Mouse (Mus musculus): ENCODE results near the gene Drg2. TPM values are rescaled to one million over a fixed set of nuclear protein-coding genes. Genes with fewer than 3 reads are reported as not detected.

Gene Drg2
- polyA plus RNA-seq (2014; fragmentation: Nextera tagmentation; extraction: Ambion mirVana) = 129 and 137 TPM in 2 replicates

DNA sequence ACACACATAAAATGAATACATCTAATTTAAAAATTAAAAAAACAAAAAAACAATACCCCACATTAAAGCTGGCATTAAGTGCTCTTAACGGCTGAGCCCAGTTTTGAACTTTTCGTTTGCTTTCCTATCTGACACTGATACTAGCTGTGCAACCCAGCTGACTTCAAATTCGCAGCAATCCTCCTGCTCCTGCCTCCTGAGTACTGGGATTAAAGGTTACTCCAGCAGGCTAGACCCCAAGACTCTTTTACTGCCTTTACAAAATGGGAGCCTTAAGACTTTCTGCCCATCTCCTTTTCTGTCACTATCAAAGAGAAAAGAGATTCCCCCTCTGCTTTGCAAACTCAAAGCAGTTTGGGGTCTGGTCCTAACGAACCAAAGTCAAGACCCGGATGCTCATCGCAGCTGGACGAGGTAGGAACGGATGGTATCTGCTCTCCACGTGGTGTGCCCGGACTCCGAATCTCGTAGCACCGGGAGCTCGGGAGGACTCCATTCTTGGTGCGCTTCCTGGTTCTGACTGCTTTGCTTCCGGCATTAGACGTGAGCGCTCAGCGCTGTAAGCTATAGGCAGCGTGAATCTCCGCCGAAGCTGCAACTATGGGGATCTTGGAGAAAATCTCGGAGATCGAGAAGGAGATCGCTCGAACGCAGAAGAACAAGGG is at the start of gene Drg2:
Gene Drg2 (plus strand): TSS at position 512 of the 665 bp plus-strand sequence.
- H3K9me3 ChIP-seq (ENCODE audit: control insufficient read depth, low read length) = no peaks in the 10 kb centered on the region
- 6% methylated on average over 27 of the region's 27 CpGs for WGBS
- no peaks in the 10 kb centered on the region for H3K27me3 ChIP-seq (ENCODE audit: control insufficient read depth, insufficient read depth, low read length)
- peak within 1 kb of the TSS; percentile 63 for H3K9ac ChIP-seq (ENCODE audit: low read length)
- DNase-seq (ENCODE audit: low spot score) (peak; percentile 96), ATAC-seq (ENCODE audit: insufficient number of reproducible peaks, low FRiP score, low TSS enrichment, low read depth) (peak; percentile 65; the same call in 1 of the 2 replicates)
- peaks cover 4% of the 10 kb centered on the region for H3K4me1 ChIP-seq (ENCODE audit: control insufficient read depth, insufficient read depth, low read length)
- H3K4me2 ChIP-seq (ENCODE audit: low read depth, severe bottlenecking) = peak within 1 kb of the TSS; percentile 60
- no peak within 1 kb of the TSS for H3K27ac ChIP-seq (replicated peaks; ENCODE audit: low read depth, low read length)
- H3K4me3 ChIP-seq (ENCODE audit: low read depth, low read length) = peak within 1 kb of the TSS; percentile 62
- peaks cover 8% of the 10 kb centered on the region for H3K36me3 ChIP-seq (ENCODE audit: control insufficient read depth, insufficient read depth, low read length)

DNA sequence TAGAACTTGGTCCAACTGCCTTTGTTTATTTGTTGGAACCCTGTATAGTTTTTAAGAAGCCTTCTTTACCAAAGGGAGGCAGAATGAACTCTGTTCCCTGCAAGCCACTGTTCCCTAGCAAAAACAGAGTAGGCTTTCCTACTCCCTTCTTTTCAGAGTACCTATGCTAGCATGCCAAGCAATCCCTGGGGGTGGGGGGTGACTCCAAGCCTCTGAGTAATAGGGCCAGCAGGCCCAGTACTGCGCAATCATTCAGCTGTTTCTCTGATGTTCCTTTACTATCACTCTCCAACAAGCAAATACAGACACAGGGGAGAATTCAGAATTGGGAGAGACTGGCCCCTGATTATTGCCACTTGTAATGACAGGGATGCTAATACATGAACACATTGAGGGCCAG is 47.8 kb upstream of the Drg2 start:
- H3K4me1 ChIP-seq (ENCODE audit: control insufficient read depth, insufficient read depth, low read length) = no peaks in the 10 kb centered on the region
- H3K27me3 ChIP-seq (ENCODE audit: control insufficient read depth, insufficient read depth, low read length) = no peaks in the 10 kb centered on the region
- 97% methylated on average over 1 of the region's 1 CpGs for WGBS
- ATAC-seq (ENCODE audit: insufficient number of reproducible peaks, low FRiP score, low TSS enrichment, low read depth) (no peak), DNase-seq (ENCODE audit: low spot score) (no peak)
- H3K4me2 ChIP-seq (ENCODE audit: low read depth, severe bottlenecking) = no peak overlapping the region
- H3K36me3 ChIP-seq (ENCODE audit: control insufficient read depth, insufficient read depth, low read length) = peaks cover 5% of the 10 kb centered on the region; the same call in 1 of the 2 replicates
- no peak overlapping the region for H3K9ac ChIP-seq (ENCODE audit: low read length)
- no peak overlapping the region for H3K27ac ChIP-seq (replicated peaks; ENCODE audit: low read depth, low read length)
- no peaks in the 10 kb centered on the region for H3K9me3 ChIP-seq (ENCODE audit: control insufficient read depth, low read length)
- no peak overlapping the region for H3K4me3 ChIP-seq (ENCODE audit: low read depth, low read length)

DNA sequence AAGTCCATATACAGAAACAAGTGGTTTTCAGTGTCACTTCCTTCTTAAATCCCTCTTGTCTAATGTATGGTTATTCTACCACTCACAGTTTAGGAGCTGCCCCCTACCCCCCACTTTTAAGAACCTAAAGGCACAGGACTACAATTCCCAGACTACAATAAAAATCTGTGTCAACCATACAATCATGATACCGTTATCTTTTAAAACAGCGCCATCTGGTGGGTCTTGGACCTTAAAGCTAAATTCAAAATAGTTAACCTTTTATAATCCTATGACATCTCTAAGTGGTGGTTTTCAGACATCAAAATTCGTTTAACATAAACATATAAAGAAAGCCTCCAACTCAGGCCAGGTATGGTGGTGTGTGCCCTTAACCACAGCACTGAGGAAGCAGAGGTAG is 42.2 kb upstream of the Drg2 start:
- 17% methylated on average over 3 of the region's 3 CpGs for whole genome bisulfite sequencing
- ATAC-seq (ENCODE audit: insufficient number of reproducible peaks, low FRiP score, low TSS enrichment, low read depth) = no peak

DNA sequence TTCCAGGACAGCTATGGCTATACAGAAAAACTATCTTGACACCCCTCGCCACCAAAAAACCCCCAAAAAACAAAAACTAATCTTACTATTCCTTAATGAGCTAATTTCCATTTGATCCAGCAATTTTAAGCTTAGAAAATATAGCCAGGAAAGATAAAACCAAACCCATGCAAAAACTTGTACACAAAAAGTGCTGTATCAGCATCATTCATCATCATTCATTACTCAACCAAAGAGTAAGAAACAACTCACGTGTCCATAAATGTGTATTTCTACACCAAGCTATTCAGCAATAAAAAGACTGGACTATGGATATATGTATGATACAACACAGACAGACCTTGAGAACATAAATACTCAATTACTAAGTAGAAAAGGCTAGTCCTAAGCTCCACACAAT is 41.5 kb upstream of the Drg2 start:
- ATAC-seq (ENCODE audit: insufficient number of reproducible peaks, low FRiP score, low TSS enrichment, low read depth) = no peak
- Histone ChIP-seq H3K9ac (ENCODE audit: low read length) (no peak overlapping the region), H3K27ac (replicated peaks; ENCODE audit: low read depth, low read length) (no peak overlapping the region), H3K4me1 (ENCODE audit: control insufficient read depth, insufficient read depth, low read length) (peaks cover 5% of the 10 kb centered on the region), H3K4me2 (ENCODE audit: low read depth, severe bottlenecking) (no peak overlapping the region), H3K36me3 (ENCODE audit: control insufficient read depth, insufficient read depth, low read length) (no peaks in the 10 kb centered on the region), H3K4me3 (ENCODE audit: low read depth, low read length) (no peak overlapping the region), H3K27me3 (ENCODE audit: control insufficient read depth, insufficient read depth, low read length) (no peaks in the 10 kb centered on the region), H3K9me3 (ENCODE audit: control insufficient read depth, low read length) (no peaks in the 10 kb centered on the region)
- DNase-seq (ENCODE audit: low spot score) = no peak
- 90% methylated on average over 2 of the region's 2 CpGs for WGBS

More for the DNA sequence above, 42.2 kb upstream of the Drg2 start:
- H3K36me3 ChIP-seq (ENCODE audit: control insufficient read depth, insufficient read depth, low read length) = no peaks in the 10 kb centered on the region
- no peaks in the 10 kb centered on the region for H3K9me3 ChIP-seq (ENCODE audit: control insufficient read depth, low read length)
- H3K9ac ChIP-seq (ENCODE audit: low read length) = no peak overlapping the region
- H3K27me3 ChIP-seq (ENCODE audit: control insufficient read depth, insufficient read depth, low read length) = no peaks in the 10 kb centered on the region
- H3K4me2 ChIP-seq (ENCODE audit: low read depth, severe bottlenecking) = no peak overlapping the region
- peaks cover 5% of the 10 kb centered on the region for H3K4me1 ChIP-seq (ENCODE audit: control insufficient read depth, insufficient read depth, low read length)
- no peak overlapping the region for H3K27ac ChIP-seq (replicated peaks; ENCODE audit: low read depth, low read length)
- H3K4me3 ChIP-seq (ENCODE audit: low read depth, low read length) = no peak overlapping the region
- peak; percentile 69 for DNase-seq (ENCODE audit: low spot score)

DNA sequence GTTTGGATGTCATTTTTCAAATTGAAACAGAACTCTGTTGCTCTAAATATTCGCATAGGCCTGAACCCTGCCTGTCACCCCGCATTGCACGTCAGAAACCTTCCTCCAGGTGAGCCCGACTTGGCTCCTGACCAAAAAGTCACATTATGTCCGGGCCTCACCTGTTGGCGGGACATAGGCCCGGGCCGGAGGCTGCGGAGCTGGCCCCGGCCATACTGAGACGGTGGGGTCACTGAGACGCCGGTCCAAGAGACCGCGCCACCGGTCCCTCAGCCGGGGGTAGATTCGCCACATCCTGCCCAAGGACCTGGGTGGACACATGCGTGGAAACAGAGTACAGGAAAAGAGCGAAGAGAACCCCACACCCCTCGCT is 37.8 kb upstream of the Drg2 start:
- WGBS = 0% methylated on average over 21 of the region's 21 CpGs
- peak overlapping the region; percentile 71 for H3K4me2 ChIP-seq (ENCODE audit: low read depth, severe bottlenecking)
- peak overlapping the region; percentile 76 for H3K4me3 ChIP-seq (ENCODE audit: low read depth, low read length)
- ATAC-seq (ENCODE audit: insufficient number of reproducible peaks, low FRiP score, low TSS enrichment, low read depth) (peak; percentile 42), DNase-seq (ENCODE audit: low spot score) (no peak)
- H3K9ac ChIP-seq (ENCODE audit: low read length) = peak overlapping the region; percentile 75
- H3K27ac ChIP-seq (replicated peaks; ENCODE audit: low read depth, low read length) = no peak overlapping the region; the same call in 1 of the 2 replicates
- H3K9me3 ChIP-seq (ENCODE audit: control insufficient read depth, low read length) = no peaks in the 10 kb centered on the region
- peaks cover 10% of the 10 kb centered on the region for H3K4me1 ChIP-seq (ENCODE audit: control insufficient read depth, insufficient read depth, low read length)
- H3K36me3 ChIP-seq (ENCODE audit: control insufficient read depth, insufficient read depth, low read length) = no peaks in the 10 kb centered on the region
- no peaks in the 10 kb centered on the region for H3K27me3 ChIP-seq (ENCODE audit: control insufficient read depth, insufficient read depth, low read length)

DNA sequence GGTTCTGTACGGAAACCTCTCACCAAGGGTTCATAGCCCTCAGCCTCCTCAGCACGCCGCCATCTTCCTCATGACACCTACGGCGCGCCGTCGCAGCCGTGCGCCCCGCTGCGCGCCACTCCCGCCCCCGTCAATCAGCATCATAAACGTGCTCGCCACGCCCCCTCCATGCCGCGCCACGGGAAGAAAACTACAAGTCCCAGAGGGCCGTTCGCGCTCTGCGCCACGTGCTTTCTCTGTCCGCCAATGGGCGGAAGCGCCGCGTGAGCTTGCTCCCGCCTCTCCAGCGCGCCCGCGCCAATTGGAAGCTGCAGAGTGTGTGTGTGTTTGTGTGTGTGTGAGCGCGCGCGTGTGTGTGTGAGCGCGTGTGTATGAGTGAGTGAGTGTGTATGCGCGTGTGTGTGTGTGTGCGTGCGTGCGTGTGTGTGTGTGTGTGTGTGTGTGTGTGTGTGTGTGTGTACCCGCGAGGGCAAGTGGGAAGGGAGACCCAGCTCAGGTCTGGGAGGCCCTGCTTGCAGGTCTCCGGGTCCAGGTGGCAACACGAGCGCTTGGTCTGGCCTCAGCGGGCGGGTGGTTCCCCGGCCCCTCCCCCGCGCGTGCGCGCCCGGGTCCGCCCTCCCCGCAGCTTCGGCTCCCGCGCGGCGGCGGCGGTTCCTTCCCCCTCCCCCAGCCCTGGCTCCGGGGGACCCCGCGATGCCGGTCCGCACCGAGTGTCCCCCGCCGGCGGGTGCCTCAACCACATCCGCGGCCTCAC is 37.3 kb upstream of the Drg2 start, which contains the start of gene Gid4:
Gene Gid4 (plus strand): TSS at position 183 of the 754 bp plus-strand sequence.
- peak within 1 kb of the TSS; percentile 71 for H3K4me2 ChIP-seq (ENCODE audit: low read depth, severe bottlenecking)
- ATAC-seq (ENCODE audit: insufficient number of reproducible peaks, low FRiP score, low TSS enrichment, low read depth) = peak; percentile 97
- H3K4me1 ChIP-seq (ENCODE audit: control insufficient read depth, insufficient read depth, low read length) = peaks cover 10% of the 10 kb centered on the region
- H3K36me3 ChIP-seq (ENCODE audit: control insufficient read depth, insufficient read depth, low read length) = no peaks in the 10 kb centered on the region
- peak within 1 kb of the TSS; percentile 91 for H3K27ac ChIP-seq (replicated peaks; ENCODE audit: low read depth, low read length)
- H3K4me3 ChIP-seq (ENCODE audit: low read depth, low read length) = peak within 1 kb of the TSS; percentile 76
- DNase-seq (ENCODE audit: low spot score) = peak; percentile 99
- H3K9ac ChIP-seq (ENCODE audit: low read length) = peak within 1 kb of the TSS; percentile 90
- H3K27me3 ChIP-seq (ENCODE audit: control insufficient read depth, insufficient read depth, low read length) = no peaks in the 10 kb centered on the region
- under 1% methylated on average over 49 of the region's 81 CpGs for WGBS
- no peaks in the 10 kb centered on the region for H3K9me3 ChIP-seq (ENCODE audit: control insufficient read depth, low read length)

DNA sequence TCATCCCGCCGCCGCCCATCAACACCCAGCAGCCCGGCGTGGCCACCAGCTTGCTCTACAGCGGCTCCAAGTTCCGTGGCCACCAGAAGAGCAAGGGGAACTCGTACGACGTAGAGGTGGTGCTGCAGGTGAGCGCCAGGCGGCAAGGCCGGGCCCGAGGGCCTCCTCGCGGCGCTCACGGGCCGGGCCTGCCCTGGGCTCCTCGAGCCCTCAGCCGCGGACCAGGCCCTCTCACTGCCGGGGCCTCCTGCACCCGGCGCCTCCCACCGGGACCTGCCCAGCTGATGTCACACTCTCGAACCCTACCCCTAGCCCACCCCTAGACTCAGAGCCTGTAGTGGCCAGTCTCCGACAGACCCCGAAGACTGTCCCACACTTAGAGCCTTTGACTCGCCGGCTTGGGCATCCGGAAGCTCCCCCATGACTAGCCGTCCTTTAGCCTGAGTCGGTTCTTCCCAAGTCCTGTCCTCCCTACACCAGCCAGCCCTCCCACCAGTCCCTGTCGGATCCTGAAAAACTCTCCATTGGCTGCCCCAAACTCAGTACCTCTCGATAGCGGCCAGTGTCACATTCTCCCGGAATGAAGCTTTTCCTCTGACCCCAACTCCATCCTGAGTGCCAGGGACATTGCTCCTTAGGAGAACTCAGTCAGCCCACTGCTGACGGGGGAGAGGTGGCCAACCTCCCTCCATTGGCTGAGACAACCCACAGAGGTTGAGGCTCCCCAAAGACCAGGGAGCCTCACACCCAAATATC is 36.5 kb upstream of the Drg2 start, which contains the start of gene Atpaf2:
Gene Atpaf2 (minus strand): TSS at position 741 of the 756 bp plus-strand sequence.
- WGBS = under 1% methylated on average over 39 of the region's 39 CpGs
- ATAC-seq (ENCODE audit: insufficient number of reproducible peaks, low FRiP score, low TSS enrichment, low read depth) (peak; percentile 32; the same call in 1 of the 2 replicates), DNase-seq (ENCODE audit: low spot score) (peak; percentile 24)
- no peaks in the 10 kb centered on the region for H3K9me3 ChIP-seq (ENCODE audit: control insufficient read depth, low read length)
- no peaks in the 10 kb centered on the region for H3K27me3 ChIP-seq (ENCODE audit: control insufficient read depth, insufficient read depth, low read length)
- peak within 1 kb of the TSS; percentile 91 for H3K27ac ChIP-seq (replicated peaks; ENCODE audit: low read depth, low read length)
- peak within 1 kb of the TSS; percentile 76 for H3K4me3 ChIP-seq (ENCODE audit: low read depth, low read length)
- H3K4me2 ChIP-seq (ENCODE audit: low read depth, severe bottlenecking) = peak within 1 kb of the TSS; percentile 70
- peaks cover 10% of the 10 kb centered on the region for H3K4me1 ChIP-seq (ENCODE audit: control insufficient read depth, insufficient read depth, low read length)
- peak within 1 kb of the TSS; percentile 90 for H3K9ac ChIP-seq (ENCODE audit: low read length)
- no peaks in the 10 kb centered on the region for H3K36me3 ChIP-seq (ENCODE audit: control insufficient read depth, insufficient read depth, low read length)

DNA sequence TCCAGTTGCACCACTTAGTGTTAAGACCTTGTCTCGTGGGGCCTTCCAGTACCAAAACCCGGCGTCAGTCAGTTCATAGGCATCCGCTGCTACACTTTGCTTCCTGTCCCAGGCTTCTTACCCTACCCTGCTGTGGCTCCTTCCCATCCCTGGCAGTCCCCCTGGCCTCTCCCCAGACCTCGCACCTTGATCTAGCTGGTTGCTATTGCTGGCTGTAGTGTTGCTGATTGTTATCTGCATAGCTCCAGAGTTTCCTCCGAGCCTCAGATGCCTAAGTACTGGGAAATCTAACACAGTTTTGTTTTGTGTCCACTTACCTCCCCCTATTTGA is 36.0 kb upstream of the Drg2 start:
- no peak for DNase-seq (ENCODE audit: low spot score)
- Histone ChIP-seq H3K27me3 (ENCODE audit: control insufficient read depth, insufficient read depth, low read length) (no peaks in the 10 kb centered on the region), H3K36me3 (ENCODE audit: control insufficient read depth, insufficient read depth, low read length) (no peaks in the 10 kb centered on the region), H3K4me3 (ENCODE audit: low read depth, low read length) (peak overlapping the region; percentile 76), H3K9me3 (ENCODE audit: control insufficient read depth, low read length) (no peaks in the 10 kb centered on the region), H3K27ac (replicated peaks; ENCODE audit: low read depth, low read length) (no peak overlapping the region), H3K4me2 (ENCODE audit: low read depth, severe bottlenecking) (peak overlapping the region; percentile 70), H3K9ac (ENCODE audit: low read length) (peak overlapping the region; percentile 90), H3K4me1 (ENCODE audit: control insufficient read depth, insufficient read depth, low read length) (peaks cover 10% of the 10 kb centered on the region)
- 10% methylated on average over 6 of the region's 6 CpGs for WGBS
- ATAC-seq (ENCODE audit: insufficient number of reproducible peaks, low FRiP score, low TSS enrichment, low read depth) = no peak

Data from limb, embryonic 11.5 days (tissue).